Mouse (Mus musculus) midbrain, embryonic 14.5 days (tissue): Measurements from ENCODE around the gene Spc24. TPM values are rescaled to one million over a fixed set of nuclear protein-coding genes. Genes with fewer than 3 reads are reported as not detected.

ENCODE experiments used
- ATAC-seq: fragments of 200-750 bp; cut with Nextera tagmentation; 2 replicates; pipeline ENCODE4 v1.8.0; 2017; ENCODE audit warnings: moderate number of reproducible peaks, moderate library complexity; ENCODE audit not compliant: low FRiP score, low TSS enrichment
- DNase-seq: peaks from one replicate; pipeline ENCODE4 v3.0.0-alpha.2; 2015
- H3K27ac ChIP-seq: fragments of 300-500 bp; sonication (generic); replicated peaks from 2 replicates; pipeline ENCODE4 v1.5.1; 2014; ENCODE audit warnings: mild to moderate bottlenecking, low read depth, low read length, moderate library complexity
- H3K27me3 ChIP-seq: fragments of 300-500 bp; sonication (generic); 2 replicates; pipeline ENCODE4 v1.6.1; 2014; ENCODE audit warnings: low read length, control low read depth, mixed read lengths; ENCODE audit not compliant: control insufficient read depth, insufficient read depth
- H3K36me3 ChIP-seq: fragments of 300-500 bp; sonication (generic); 2 replicates; pipeline ENCODE4 v1.6.1; 2014; ENCODE audit warnings: low read length, control low read depth; ENCODE audit not compliant: control insufficient read depth, insufficient read depth
- H3K4me1 ChIP-seq: fragments of 300-500 bp; sonication (generic); 2 replicates; pipeline ENCODE4 v1.6.1; 2014; ENCODE audit warnings: mild to moderate bottlenecking, antibody characterized with exemption, low read length, control low read depth; ENCODE audit not compliant: control insufficient read depth, insufficient read depth
- H3K4me2 ChIP-seq: fragments of 300-500 bp; sonication (generic); 2 replicates; pipeline ENCODE4 v1.6.1; 2014; ENCODE audit warnings: mild to moderate bottlenecking, low read length, moderate library complexity
- H3K4me3 ChIP-seq: fragments of 300-500 bp; sonication (generic); replicated peaks from 2 replicates; pipeline ENCODE4 v1.5.1; 2014; ENCODE audit warnings: low read depth, low read length
- H3K9ac ChIP-seq: fragments of 300-500 bp; sonication (generic); replicated peaks from 2 replicates; pipeline ENCODE4 v1.6.1; 2014; ENCODE audit warnings: mild to moderate bottlenecking, low read length, moderate library complexity
- H3K9me3 ChIP-seq: fragments of 300-500 bp; sonication (generic); 2 replicates; pipeline ENCODE4 v1.6.1; 2016; ENCODE audit warnings: low read length, control low read depth, mixed read lengths; ENCODE audit not compliant: control insufficient read depth
- WGBS: fragments of 180-500 bp; shearing (Covaris S2); extraction: QIAGEN DNeasy Blood & Tissue Kit; methylation state at CpG from one replicate; pipeline ENCODE4 v1.1.7; 2014; 5-methylcytosine and 5-hydroxymethylcytosine counted together
- polyA plus RNA-seq: library from polyadenylated mRNA; unstranded; fragments of >200 nt; fragmentation: Nextera tagmentation; extraction: Ambion mirVana; gene quantifications from 2 replicates; pipeline ENCODE4 v1.2.1, GENCODE M21; 2014

Gene Spc24
- polyA plus RNA-seq, result 19.9 and 21.4 TPM in 2 replicates

DNA sequence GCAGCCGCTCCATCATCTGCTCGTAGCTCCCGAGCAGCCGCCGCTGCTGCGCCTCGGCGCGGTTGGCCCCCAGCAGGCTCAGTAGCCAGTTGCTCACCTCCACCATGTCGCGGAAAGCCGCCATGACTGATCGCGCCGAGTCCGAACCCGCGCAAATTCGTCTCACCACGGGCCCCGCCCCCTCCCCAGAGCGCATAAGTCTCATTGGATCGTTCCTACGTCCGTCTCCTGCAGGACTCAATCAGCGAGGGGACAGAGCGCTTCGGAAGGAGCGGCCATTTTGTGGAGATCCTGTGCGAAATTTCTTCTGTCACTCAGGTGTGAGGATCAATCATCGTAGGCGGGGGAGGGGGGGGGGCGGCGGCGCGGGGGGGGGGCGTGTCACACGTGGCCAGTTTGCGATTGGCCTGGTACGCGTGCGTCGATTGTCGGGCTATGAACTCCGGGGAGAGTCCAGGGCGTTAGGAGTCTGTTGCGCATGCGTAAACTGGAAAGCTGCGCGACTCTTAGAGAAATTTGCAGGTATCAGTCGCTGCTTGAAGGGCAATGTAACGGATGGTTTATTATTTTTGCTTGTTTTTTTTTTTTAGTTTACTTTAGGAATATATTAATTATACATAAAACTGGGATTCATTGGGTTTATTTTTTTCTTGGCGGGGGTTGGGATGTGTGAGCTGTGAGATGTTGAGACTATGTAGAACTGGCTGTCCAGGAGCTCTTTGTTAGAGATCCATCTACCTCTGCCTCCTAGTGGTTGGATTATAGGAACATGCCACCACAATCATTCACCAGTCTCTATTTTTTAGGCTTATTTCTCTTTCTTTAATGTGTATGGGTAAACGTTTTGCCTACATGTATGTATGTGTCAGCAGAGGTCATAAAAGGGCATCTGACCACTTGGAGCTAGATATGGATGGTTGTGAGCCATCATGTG is at the start of gene Spc24:
Gene Spc24, minus strand, starts transcription at position 149 of the 934 bp plus-strand sequence.
- Histone ChIP-seq H3K36me3 (no peaks in the 10 kb centered on the region), H3K9me3 (no peaks in the 10 kb centered on the region), H3K4me3 (peak within 1 kb of the TSS; percentile 56), H3K4me1 (no peaks in the 10 kb centered on the region), H3K4me2 (peak within 1 kb of the TSS; percentile 79), H3K27me3 (no peaks in the 10 kb centered on the region), H3K27ac (peak within 1 kb of the TSS; percentile 74), H3K9ac (peak within 1 kb of the TSS; percentile 36)
- DNase-seq (peak; percentile 99), ATAC-seq (peak; percentile 96)
- under 1% methylated on average over 51 of the region's 54 CpGs for WGBS

DNA sequence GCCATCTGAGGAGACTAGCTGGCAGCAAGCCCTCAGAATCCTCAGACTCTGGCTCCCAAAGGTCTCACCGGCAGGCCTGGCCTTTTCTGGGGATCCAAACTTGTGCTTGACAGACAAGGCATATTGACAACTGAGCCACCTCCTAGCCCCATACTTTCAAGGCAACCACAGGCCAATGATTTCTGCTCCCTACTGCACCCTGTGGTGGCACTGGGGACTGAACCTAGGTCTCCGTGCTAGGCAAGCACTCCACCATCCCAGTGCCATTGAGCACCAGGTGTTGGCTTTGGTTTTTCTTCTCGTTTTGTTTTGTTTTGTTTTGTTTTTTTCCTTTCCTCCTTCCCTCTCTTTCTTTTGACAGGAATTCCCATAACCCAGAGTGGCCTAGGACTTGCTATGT is 48.5 kb upstream of the Spc24 start:
- WGBS, result 67% methylated on average over 3 of the region's 3 CpGs
- H3K4me2 ChIP-seq, result no peak overlapping the region
- no peak overlapping the region for H3K9ac ChIP-seq
- no peak for DNase-seq
- H3K36me3 ChIP-seq, result no peaks in the 10 kb centered on the region
- no peak for ATAC-seq
- no peaks in the 10 kb centered on the region for H3K4me1 ChIP-seq
- H3K27ac ChIP-seq, result no peak overlapping the region
- no peaks in the 10 kb centered on the region for H3K9me3 ChIP-seq
- H3K27me3 ChIP-seq, result no peaks in the 10 kb centered on the region
- no peak overlapping the region for H3K4me3 ChIP-seq

DNA sequence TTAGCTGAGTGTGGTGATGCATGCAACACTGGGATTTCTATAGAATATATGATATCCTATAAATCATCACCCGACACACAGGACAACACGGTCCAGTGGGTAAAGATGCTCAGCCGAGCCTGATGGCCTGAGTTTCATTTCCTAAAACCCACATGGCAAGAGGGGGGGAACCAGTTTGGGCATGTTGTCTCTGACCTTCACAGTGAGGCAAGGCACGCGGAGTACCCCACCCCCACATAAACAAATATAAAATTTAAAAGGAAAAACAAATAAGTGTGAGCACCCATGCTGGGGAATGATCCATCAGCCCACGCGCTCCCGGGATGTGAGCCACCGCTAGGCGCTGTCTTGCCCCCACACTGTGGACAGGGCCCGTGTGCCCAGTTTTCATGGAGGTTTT is 46.9 kb upstream of the Spc24 start:
- H3K4me3 ChIP-seq, result no peak overlapping the region
- H3K27me3 ChIP-seq, result no peaks in the 10 kb centered on the region
- H3K36me3 ChIP-seq, result no peaks in the 10 kb centered on the region
- no peak overlapping the region for H3K27ac ChIP-seq
- ATAC-seq (no peak), DNase-seq (no peak)
- 88% methylated on average over 11 of the region's 11 CpGs for WGBS
- H3K9me3 ChIP-seq, result no peaks in the 10 kb centered on the region
- H3K9ac ChIP-seq, result no peak overlapping the region
- no peaks in the 10 kb centered on the region for H3K4me1 ChIP-seq
- no peak overlapping the region for H3K4me2 ChIP-seq

DNA sequence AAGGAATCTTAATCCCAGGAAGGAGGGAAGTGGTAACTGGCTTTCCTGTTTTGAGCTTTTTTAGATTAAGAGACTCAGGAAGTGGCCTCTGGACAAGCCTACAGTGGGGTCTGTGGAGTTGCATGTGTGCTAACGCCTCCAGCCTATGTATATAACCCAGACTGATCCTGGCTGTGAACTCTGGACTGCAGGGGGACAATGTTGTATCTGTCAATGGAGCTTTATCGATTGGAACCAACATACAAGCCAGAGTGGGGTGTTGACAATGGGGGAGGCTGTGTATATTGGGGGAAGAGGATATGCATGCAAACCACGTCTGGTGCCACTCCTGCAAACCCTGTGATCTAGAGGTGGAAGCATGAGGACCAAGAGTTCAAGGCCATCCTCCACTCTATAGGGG is 46.3 kb upstream of the Spc24 start:
- Histone ChIP-seq H3K9me3 (no peaks in the 10 kb centered on the region), H3K4me3 (no peak overlapping the region), H3K27me3 (no peaks in the 10 kb centered on the region), H3K4me2 (no peak overlapping the region), H3K27ac (no peak overlapping the region), H3K36me3 (no peaks in the 10 kb centered on the region), H3K4me1 (no peaks in the 10 kb centered on the region), H3K9ac (no peak overlapping the region)
- ATAC-seq (no peak), DNase-seq (no peak)
- 71% methylated on average over 3 of the region's 3 CpGs for WGBS

DNA sequence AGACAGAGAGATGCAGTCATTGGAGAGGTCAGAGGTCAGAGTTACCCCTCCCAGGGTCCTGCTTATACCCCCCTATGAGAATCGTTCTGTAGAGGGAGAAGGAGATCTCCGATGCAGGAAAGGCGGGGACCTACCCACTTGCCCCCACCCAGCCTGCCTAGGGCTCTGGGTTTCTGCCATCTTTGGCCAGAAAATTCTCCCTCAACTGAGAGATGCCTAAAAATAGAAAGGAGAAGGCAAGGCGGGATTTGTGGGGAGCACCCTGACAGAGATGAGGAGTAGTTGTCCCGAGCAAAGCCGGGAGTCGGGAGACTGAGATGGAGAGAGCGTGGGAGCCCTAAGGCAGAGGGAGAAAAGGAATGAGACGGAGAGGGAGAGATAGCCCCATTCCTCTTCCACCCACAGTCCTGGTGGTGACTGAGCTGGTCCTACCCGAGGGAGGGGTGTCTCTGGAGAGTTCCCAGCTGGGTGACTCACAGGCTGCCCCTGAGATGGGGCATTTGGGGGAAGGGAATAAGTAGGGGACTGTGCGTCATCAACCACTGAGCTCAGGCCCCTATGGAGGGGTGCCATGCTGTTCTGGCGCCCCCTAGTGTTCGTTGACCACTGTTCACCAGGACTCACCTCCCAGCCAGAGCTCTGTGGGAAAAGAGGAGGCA is 44.0 kb upstream of the Spc24 start:
- H3K9ac ChIP-seq, result no peak overlapping the region
- H3K9me3 ChIP-seq, result no peaks in the 10 kb centered on the region
- no peak overlapping the region for H3K4me3 ChIP-seq
- DNase-seq (peak; percentile 90), ATAC-seq (peak; percentile 88)
- H3K27ac ChIP-seq, result no peak overlapping the region
- no peaks in the 10 kb centered on the region for H3K36me3 ChIP-seq
- H3K4me1 ChIP-seq, result no peaks in the 10 kb centered on the region
- H3K4me2 ChIP-seq, result no peak overlapping the region
- 39% methylated on average over 13 of the region's 13 CpGs for WGBS
- H3K27me3 ChIP-seq, result no peaks in the 10 kb centered on the region

DNA sequence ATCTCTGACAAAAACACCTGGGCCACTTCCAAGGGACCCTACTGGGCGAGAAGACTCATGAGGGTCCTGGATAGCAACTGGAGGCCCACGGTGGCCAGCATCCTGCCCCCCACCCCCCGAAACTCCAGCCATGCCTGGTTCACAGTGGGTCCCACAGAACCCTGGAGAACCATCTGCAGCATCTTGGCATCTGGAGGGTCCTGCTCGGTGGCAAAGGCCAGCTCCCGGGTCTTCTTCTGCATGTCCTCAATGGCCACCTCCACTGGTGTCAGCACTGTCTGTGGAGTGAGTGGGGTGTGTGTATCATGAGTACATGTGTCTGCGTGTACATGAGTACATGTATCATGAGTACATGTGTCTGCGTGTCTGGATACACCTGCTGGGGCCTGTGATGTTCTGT is 41.5 kb upstream of the Spc24 start:
- no peak overlapping the region for H3K9ac ChIP-seq
- 0 out of 2 replicates have a peak, but pooled peaks cover 10% of the 10 kb centered on the region for H3K27me3 ChIP-seq
- H3K4me2 ChIP-seq, result no peak overlapping the region
- 92% methylated on average over 7 of the region's 7 CpGs for WGBS
- peaks cover 9% of the 10 kb centered on the region for H3K4me1 ChIP-seq
- DNase-seq (no peak), ATAC-seq (no peak)
- H3K36me3 ChIP-seq, result no peaks in the 10 kb centered on the region
- no peaks in the 10 kb centered on the region for H3K9me3 ChIP-seq
- no peak overlapping the region for H3K27ac ChIP-seq
- no peak overlapping the region for H3K4me3 ChIP-seq

DNA sequence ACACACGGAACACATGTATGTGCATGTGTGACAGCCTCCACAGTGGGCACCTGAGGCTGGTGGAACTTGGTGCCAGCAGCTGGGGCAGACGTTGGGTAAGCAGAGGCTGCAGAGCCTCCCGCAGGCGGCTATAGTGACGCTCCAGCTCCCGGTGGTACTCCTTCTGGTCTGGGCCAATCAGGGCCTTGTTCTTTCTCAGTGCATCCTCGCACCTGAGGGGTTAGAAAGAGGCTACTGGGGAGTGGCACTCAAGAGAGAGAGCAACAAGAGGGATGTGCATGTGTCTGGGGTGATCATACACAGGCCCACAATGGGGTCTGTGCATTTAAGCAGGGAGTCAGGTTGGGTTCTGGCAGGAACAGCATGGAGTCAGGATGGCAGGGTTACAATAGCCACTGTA is 41.0 kb upstream of the Spc24 start:
- 67% methylated on average over 7 of the region's 7 CpGs for WGBS
- DNase-seq (no peak), ATAC-seq (no peak)
- H3K27me3 ChIP-seq, result 0 out of 2 replicates have a peak, but pooled peaks cover 10% of the 10 kb centered on the region
- H3K4me1 ChIP-seq, result peaks cover 9% of the 10 kb centered on the region
- H3K9ac ChIP-seq, result no peak overlapping the region
- no peaks in the 10 kb centered on the region for H3K36me3 ChIP-seq
- no peak overlapping the region for H3K4me2 ChIP-seq
- H3K9me3 ChIP-seq, result no peaks in the 10 kb centered on the region
- no peak overlapping the region for H3K27ac ChIP-seq
- H3K4me3 ChIP-seq, result no peak overlapping the region

DNA sequence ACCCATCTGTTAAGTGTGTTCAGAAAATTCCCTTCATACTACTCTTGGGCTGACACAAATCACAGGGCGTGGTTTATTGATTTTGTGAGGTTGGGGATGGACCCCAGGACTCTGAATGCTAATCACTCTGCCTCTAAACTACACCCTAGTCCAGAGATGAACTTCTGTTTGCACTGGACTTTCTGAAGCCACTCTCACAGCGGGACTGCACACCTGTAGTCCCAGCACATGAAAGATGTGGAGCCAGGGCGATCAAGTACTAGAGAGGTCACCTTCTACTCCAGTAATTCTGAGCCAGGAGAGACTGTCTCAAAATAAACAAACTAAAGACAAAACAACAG is 38.9 kb upstream of the Spc24 start:
- Histone ChIP-seq H3K4me1 (peaks cover 9% of the 10 kb centered on the region), H3K36me3 (no peaks in the 10 kb centered on the region), H3K4me3 (peak overlapping the region; percentile 61), H3K27me3 (0 out of 2 replicates have a peak, but pooled peaks cover 10% of the 10 kb centered on the region), H3K9ac (0 out of 2 replicates have a peak overlapping the region, but pooled peaks have one; percentile 59), H3K9me3 (no peaks in the 10 kb centered on the region), H3K27ac (no peak overlapping the region), H3K4me2 (peak overlapping the region; percentile 84)
- WGBS, result 62% methylated on average over 3 of the region's 3 CpGs
- ATAC-seq (no peak), DNase-seq (no peak)
